Mouse (Mus musculus): ENCODE results near the gene Stim2. TPM values are rescaled to one million over a fixed set of nuclear protein-coding genes. Genes with fewer than 3 reads are reported as not detected.

Stim2 gene
- polyA plus RNA-seq, 1 experiment from 2014 or later: 20.3 TPM

DNA sequence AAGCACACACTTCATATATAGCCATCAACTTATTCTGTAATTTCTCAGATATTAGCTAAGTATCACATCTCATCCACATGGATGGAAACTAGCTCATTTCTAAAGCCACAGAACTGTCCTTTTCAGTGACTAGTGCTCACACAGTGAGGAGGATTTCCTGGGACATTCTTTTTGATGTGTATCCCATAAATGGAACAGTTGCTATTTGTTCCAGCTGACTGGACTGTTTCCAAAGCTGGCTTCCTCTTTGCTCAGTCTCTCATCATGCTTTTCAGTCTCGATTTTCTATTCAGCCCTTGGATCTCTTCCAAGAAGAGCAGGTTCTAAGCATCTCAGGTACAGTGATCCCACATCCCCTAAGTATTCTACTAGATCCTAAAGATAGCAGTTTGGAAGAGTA lies 75.0 kb downstream of the Stim2 start:
- no peaks in the 10 kb centered on the region for H3K27me3 ChIP-seq (replicated peaks; ENCODE audit: insufficient read depth, low read length)
- no peak overlapping the region for H3K4me2 ChIP-seq (replicated peaks; ENCODE audit: low read depth, low read length)
- H3K9ac ChIP-seq (replicated peaks; ENCODE audit: low read depth): no peak overlapping the region
- no peaks in the 10 kb centered on the region for H3K36me3 ChIP-seq (ENCODE audit: insufficient read depth, low read length)
- no peak overlapping the region for H3K27ac ChIP-seq (ENCODE audit: low read length)
- 3% methylated on average over 1 of the region's 1 CpGs for WGBS
- no peaks in the 10 kb centered on the region; the same call in 1 of the 2 replicates for H3K4me1 ChIP-seq (ENCODE audit: insufficient read depth, low read depth, low read length)
- DNase-seq (ENCODE audit: low spot score): no peak
- H3K9me3 ChIP-seq (ENCODE audit: low read length): no peaks in the 10 kb centered on the region
- no peak for ATAC-seq
- TF ChIP-seq EP300 (IDR thresholded peaks at IDR 0.05) (no peak), CTCF (IDR thresholded peaks at IDR 0.05) (no peak)
- H3K4me3 ChIP-seq (ENCODE audit: low read depth, low read length): no peak overlapping the region

DNA sequence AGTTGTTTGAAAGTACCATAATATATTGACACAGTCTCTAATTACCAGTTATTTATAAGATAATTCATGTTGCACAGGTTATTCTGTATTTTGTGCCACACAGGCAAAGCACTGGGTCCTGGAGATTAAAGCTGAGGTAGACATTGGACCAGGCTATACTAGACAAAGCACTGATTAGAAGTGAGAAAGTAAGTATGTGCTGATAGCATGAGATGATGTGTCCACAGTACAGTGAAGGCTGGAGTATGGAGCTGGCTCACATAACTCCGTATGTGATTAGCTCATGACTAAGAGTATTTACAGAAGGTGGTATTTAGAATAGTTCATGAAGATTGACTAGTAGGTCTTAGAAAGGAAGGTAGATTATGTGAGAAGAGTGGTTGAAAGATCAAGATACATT lies 81.7 kb downstream of the Stim2 start:
- no peaks in the 10 kb centered on the region for H3K4me1 ChIP-seq (ENCODE audit: insufficient read depth, low read depth, low read length)
- no peak for ATAC-seq
- H3K27me3 ChIP-seq (replicated peaks; ENCODE audit: insufficient read depth, low read length): no peaks in the 10 kb centered on the region
- 58% methylated on average over 1 of the region's 1 CpGs for WGBS
- H3K9ac ChIP-seq (replicated peaks; ENCODE audit: low read depth): no peak overlapping the region
- no peaks in the 10 kb centered on the region for H3K9me3 ChIP-seq (ENCODE audit: low read length)
- no peaks in the 10 kb centered on the region for H3K36me3 ChIP-seq (ENCODE audit: insufficient read depth, low read length)
- no peak overlapping the region for H3K4me3 ChIP-seq (ENCODE audit: low read depth, low read length)
- no peak for TF ChIP-seq CTCF (IDR thresholded peaks at IDR 0.05)
- no peak for TF ChIP-seq EP300 (IDR thresholded peaks at IDR 0.05)
- no peak overlapping the region for H3K4me2 ChIP-seq (replicated peaks; ENCODE audit: low read depth, low read length)
- no peak overlapping the region for H3K27ac ChIP-seq (ENCODE audit: low read length)
- DNase-seq (ENCODE audit: low spot score): no peak

DNA sequence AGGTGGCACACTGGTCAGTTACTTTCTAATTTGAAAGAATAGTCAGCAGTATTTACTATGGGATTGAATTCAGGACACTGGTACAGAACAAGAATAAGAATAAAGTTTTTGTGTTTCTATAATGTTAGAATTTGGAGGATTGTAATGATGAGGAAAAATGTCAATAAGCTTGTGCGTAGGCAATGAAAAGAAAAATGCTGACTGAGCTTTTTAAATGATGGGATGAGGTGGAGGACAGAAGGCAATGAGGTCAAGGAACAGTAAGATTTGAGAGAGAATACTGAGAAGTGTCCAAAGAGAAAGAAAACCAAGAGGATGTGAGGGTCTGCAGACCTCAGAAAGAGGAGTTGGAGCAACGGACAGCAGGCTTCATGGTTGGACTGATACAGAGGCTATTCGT lies 89.6 kb downstream of the Stim2 start:
- no peak overlapping the region for H3K9ac ChIP-seq (replicated peaks; ENCODE audit: low read depth)
- no peak overlapping the region for H3K27ac ChIP-seq (ENCODE audit: low read length)
- no peak overlapping the region for H3K4me2 ChIP-seq (replicated peaks; ENCODE audit: low read depth, low read length)
- no peaks in the 10 kb centered on the region for H3K27me3 ChIP-seq (replicated peaks; ENCODE audit: insufficient read depth, low read length)
- H3K4me3 ChIP-seq (ENCODE audit: low read depth, low read length): no peak overlapping the region
- DNase-seq (ENCODE audit: low spot score): no peak
- TF ChIP-seq EP300 (IDR thresholded peaks at IDR 0.05) (no peak), CTCF (IDR thresholded peaks at IDR 0.05) (no peak)
- 78% methylated on average over 3 of the region's 3 CpGs for WGBS
- no peaks in the 10 kb centered on the region for H3K36me3 ChIP-seq (ENCODE audit: insufficient read depth, low read length)
- no peaks in the 10 kb centered on the region for H3K4me1 ChIP-seq (ENCODE audit: insufficient read depth, low read depth, low read length)
- ATAC-seq: no peak
- no peaks in the 10 kb centered on the region for H3K9me3 ChIP-seq (ENCODE audit: low read length)

DNA sequence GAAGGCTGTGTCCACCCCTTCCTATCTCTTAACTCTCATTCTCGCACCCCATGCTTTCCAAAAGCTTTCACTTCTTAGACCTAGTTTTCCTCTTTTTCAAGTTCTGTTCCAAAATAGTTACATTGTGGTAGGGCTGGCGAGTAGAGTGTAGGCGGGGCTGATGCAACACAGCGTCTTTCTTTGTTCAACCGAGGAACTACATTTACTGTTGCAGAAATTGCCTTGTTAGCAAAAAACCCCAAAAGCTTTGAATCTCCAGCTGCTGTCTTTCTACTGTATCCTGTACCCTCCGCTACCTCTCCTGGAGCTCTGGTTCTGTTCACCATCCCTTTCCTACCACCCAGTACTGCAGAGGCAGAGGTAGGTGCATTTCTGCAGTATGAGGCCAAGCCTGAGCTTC lies 99.9 kb downstream of the Stim2 start:
- no peak for DNase-seq (ENCODE audit: low spot score)
- no peaks in the 10 kb centered on the region; the same call in 1 of the 2 replicates for H3K4me1 ChIP-seq (ENCODE audit: insufficient read depth, low read depth, low read length)
- no peak overlapping the region for H3K4me2 ChIP-seq (replicated peaks; ENCODE audit: low read depth, low read length)
- TF ChIP-seq EP300 (IDR thresholded peaks at IDR 0.05) (no peak), CTCF (IDR thresholded peaks at IDR 0.05) (no peak)
- H3K27ac ChIP-seq (ENCODE audit: low read length): no peak overlapping the region
- H3K4me3 ChIP-seq (ENCODE audit: low read depth, low read length): no peak overlapping the region
- no peaks in the 10 kb centered on the region for H3K9me3 ChIP-seq (ENCODE audit: low read length)
- no peaks in the 10 kb centered on the region for H3K36me3 ChIP-seq (ENCODE audit: insufficient read depth, low read length)
- 60% methylated on average over 6 of the region's 6 CpGs for WGBS
- no peak overlapping the region for H3K9ac ChIP-seq (replicated peaks; ENCODE audit: low read depth)
- H3K27me3 ChIP-seq (replicated peaks; ENCODE audit: insufficient read depth, low read length): no peaks in the 10 kb centered on the region
- no peak for ATAC-seq

DNA sequence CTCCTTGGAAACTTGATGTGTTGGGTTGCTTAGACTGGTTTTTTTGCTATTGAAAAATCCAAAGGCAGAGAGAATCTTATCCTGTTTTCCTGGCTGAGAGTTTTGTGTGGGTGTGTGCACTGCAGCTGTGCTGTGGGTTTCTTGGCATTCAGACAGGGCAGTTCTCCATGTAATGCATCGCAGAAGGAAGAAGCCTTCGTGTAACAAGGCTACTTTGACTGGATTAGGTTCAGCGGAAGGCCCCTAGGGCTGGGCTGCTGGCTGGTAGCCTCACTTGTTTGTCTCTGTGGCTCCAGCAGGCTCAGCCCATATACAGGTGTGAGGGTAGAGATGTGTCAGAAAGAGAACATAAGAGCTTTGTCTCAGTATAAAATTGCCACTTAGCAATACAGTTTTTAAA lies 102.6 kb downstream of the Stim2 start:
- Histone ChIP-seq H3K4me3 (ENCODE audit: low read depth, low read length) (no peak overlapping the region), H3K9ac (replicated peaks; ENCODE audit: low read depth) (no peak overlapping the region), H3K4me2 (replicated peaks; ENCODE audit: low read depth, low read length) (no peak overlapping the region), H3K27me3 (replicated peaks; ENCODE audit: insufficient read depth, low read length) (no peaks in the 10 kb centered on the region), H3K4me1 (ENCODE audit: insufficient read depth, low read depth, low read length) (no peaks in the 10 kb centered on the region; the same call in 1 of the 2 replicates), H3K9me3 (ENCODE audit: low read length) (no peaks in the 10 kb centered on the region), H3K36me3 (ENCODE audit: insufficient read depth, low read length) (peaks cover 8% of the 10 kb centered on the region; the same call in 1 of the 2 replicates), H3K27ac (ENCODE audit: low read length) (no peak overlapping the region)
- peak; percentile 54 for DNase-seq (ENCODE audit: low spot score)
- peak; percentile 41; the same call in 1 of the 2 replicates for ATAC-seq
- 27% methylated on average over 3 of the region's 3 CpGs for WGBS
- TF ChIP-seq EP300 (IDR thresholded peaks at IDR 0.05) (no peak), CTCF (IDR thresholded peaks at IDR 0.05) (no peak)

DNA sequence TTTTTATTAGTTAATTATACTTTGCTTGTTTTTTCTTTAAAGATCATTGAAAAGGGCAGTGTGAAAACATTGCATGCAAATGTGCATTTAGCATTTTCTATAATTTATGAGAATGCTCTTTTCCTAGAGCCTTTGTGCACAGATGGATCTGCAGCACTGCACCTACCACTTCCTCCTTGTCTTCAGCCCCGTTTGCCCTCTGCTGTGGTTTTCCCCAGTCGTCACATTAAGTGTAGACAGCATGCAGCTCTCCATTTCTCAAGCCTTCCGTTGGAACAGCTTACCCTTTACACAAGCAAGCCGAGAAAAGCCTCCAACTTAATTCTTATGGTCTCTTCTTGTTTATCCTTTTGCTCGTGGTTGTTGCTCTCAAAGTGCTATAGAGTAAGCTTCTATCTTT lies 103.0 kb downstream of the Stim2 start:
- TF ChIP-seq CTCF (IDR thresholded peaks at IDR 0.05) (no peak), EP300 (IDR thresholded peaks at IDR 0.05) (no peak)
- H3K4me3 ChIP-seq (ENCODE audit: low read depth, low read length): no peak overlapping the region
- no peaks in the 10 kb centered on the region for H3K9me3 ChIP-seq (ENCODE audit: low read length)
- peaks cover 10% of the 10 kb centered on the region; the same call in 1 of the 2 replicates for H3K36me3 ChIP-seq (ENCODE audit: insufficient read depth, low read length)
- WGBS: 48% methylated on average over 5 of the region's 5 CpGs
- DNase-seq (ENCODE audit: low spot score): no peak
- no peak overlapping the region for H3K27ac ChIP-seq (ENCODE audit: low read length)
- no peak overlapping the region for H3K9ac ChIP-seq (replicated peaks; ENCODE audit: low read depth)
- H3K4me2 ChIP-seq (replicated peaks; ENCODE audit: low read depth, low read length): no peak overlapping the region
- no peaks in the 10 kb centered on the region for H3K27me3 ChIP-seq (replicated peaks; ENCODE audit: insufficient read depth, low read length)
- ATAC-seq: no peak
- H3K4me1 ChIP-seq (ENCODE audit: insufficient read depth, low read depth, low read length): no peaks in the 10 kb centered on the region; the same call in 1 of the 2 replicates

DNA sequence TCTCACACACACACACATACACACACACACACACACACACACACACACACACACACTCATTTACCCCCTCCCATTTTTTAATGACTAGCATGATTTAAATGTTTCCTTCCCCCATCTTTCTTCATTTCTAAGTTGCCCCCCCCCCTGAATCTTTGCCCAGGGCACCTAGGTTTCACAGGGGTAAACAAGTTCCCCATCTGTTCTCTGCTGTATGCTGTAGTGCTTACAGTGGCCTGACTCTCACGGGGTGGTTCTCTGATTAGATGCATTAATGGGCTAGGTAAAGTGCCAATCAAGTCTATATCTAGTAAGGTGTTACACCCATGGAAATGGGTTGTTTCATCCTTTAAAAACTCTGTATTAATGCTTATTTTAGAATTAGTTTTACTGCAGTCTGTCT lies 103.7 kb downstream of the Stim2 start:
- Histone ChIP-seq H3K27me3 (replicated peaks; ENCODE audit: insufficient read depth, low read length) (no peaks in the 10 kb centered on the region), H3K36me3 (ENCODE audit: insufficient read depth, low read length) (peaks cover 10% of the 10 kb centered on the region; the same call in 1 of the 2 replicates), H3K9me3 (ENCODE audit: low read length) (no peaks in the 10 kb centered on the region), H3K9ac (replicated peaks; ENCODE audit: low read depth) (no peak overlapping the region), H3K27ac (ENCODE audit: low read length) (no peak overlapping the region), H3K4me3 (ENCODE audit: low read depth, low read length) (no peak overlapping the region), H3K4me1 (ENCODE audit: insufficient read depth, low read depth, low read length) (no peaks in the 10 kb centered on the region; the same call in 1 of the 2 replicates), H3K4me2 (replicated peaks; ENCODE audit: low read depth, low read length) (no peak overlapping the region)
- TF ChIP-seq CTCF (IDR thresholded peaks at IDR 0.05) (no peak), EP300 (IDR thresholded peaks at IDR 0.05) (no peak)
- 82% methylated on average over 1 of the region's 1 CpGs for WGBS
- no peak for ATAC-seq
- no peak for DNase-seq (ENCODE audit: low spot score)

Measured in lung, postnatal 0 days (tissue).